Mouse (Mus musculus): ENCODE data around the gene Angel1. TPM values are rescaled to one million over a fixed set of nuclear protein-coding genes. Genes with fewer than 3 reads are reported as not detected.

Angel1 gene
- total and polyA plus RNA-seq, 3 experiments = 1.8 to 9.1 (median 1.8) TPM

DNA sequence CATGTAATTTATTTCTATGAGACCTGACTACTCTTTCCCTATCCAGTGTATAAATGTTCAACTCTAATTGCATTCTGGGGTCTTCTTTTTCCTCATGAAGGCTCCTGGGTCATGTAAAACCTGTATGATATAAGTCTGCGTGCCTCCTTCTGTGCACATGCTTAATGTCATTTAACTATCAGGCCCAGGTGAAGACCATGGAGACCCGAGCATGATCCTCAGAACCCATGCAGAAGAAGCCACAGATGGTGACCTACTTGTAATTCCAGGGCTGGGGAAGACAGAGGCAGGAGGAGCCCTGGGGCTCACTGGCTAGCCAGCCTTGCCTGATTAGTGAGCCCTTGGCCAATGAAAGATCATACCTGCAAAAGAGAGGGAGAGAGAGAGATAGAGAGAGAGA is 65.8 kb downstream of the Angel1 start:
- Histone ChIP-seq H3K27me3 (ENCODE audit: insufficient read depth, low read length) (peaks cover 9% of the 10 kb centered on the region; the same call in 1 of the 2 replicates), H3K4me3 (ENCODE audit: low read depth, low read length) (no peak overlapping the region), H3K4me1 (ENCODE audit: insufficient read depth, low read depth, low read length) (no peaks in the 10 kb centered on the region), H3K36me3 (replicated peaks) (no peaks in the 10 kb centered on the region), H3K9me3 (replicated peaks) (no peaks in the 10 kb centered on the region)
- DNase-seq (ENCODE audit: low spot score) (no peak), ATAC-seq (ENCODE audit: extremely low read depth, insufficient number of reproducible peaks, low FRiP score, poor library complexity, severe bottlenecking) (no peak)
- TF ChIP-seq GATA1 (IDR thresholded peaks at IDR 0.05; ENCODE audit: borderline replicate concordance, low read length) = no peak
- no peak for TF ChIP-seq TAL1 (conservative IDR thresholded peaks at IDR 0.05; ENCODE audit: low read depth, low read length)
- TF ChIP-seq GATA2 (IDR thresholded peaks at IDR 0.05; ENCODE audit: borderline replicate concordance, low read depth, low read length) = no peak
- no peak for TF ChIP-seq POLR2AphosphoS5 (IDR thresholded peaks at IDR 0.05; ENCODE audit: insufficient replicate concordance, low read depth, low read length)
- no peak for TF ChIP-seq CTCF (IDR thresholded peaks at IDR 0.05; ENCODE audit: low read depth, low read length)

DNA sequence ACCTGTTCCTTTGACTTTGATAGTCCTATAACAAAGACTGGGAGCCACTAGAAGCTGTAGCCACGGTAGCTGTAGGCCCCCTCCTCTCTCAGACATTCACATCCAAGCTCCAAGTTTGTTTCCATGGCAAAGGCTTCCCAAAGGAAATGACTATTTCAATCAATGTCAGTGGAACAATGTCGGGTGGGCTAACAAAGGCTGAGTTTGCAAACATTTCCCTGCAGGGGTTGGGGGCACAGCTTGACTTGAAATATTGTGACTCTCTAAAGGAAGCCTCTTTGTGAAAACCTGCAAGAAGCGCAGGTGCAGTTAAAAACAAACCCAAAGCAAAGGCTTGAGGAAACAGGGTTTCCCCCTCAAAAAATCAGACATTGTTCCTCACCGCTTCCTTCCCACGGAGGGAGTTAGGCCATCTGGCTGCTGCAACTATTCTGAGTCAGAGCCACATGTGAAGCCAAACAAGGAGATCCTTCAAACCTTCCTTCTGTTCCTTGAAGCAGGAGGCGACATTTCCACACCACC is 66.8 kb downstream of the Angel1 start:
- no peaks in the 10 kb centered on the region for H3K9me3 ChIP-seq (replicated peaks)
- DNase-seq (ENCODE audit: low spot score) = no peak

DNA sequence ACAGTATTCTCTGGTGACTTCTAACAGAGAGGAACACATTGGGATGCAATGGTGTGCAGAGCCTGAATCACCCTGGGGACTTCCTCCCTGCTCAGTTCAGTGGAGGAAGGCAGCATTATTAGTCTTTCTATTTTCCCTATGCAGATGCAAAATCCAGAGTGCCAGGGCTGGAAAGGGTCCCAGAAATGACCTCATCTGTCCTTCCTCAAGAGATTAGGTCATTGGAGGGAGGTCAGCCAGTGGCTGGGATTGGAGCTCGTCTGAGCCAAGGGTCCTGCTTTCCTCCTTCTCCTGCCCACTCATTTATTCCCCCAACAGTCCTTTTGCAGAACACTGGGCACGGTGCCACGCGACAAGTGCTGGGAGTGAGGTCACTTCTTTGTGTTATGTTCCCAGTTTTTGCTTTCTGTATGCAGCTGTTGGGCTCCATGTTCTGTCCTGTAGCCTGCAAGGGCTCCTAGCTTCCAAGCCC is 73.7 kb downstream of the Angel1 start:
- Histone ChIP-seq H3K4me1 (ENCODE audit: insufficient read depth, low read depth, low read length) (no peaks in the 10 kb centered on the region), H3K27me3 (ENCODE audit: insufficient read depth, low read length) (no peaks in the 10 kb centered on the region), H3K9me3 (replicated peaks) (no peaks in the 10 kb centered on the region), H3K36me3 (replicated peaks) (no peaks in the 10 kb centered on the region), H3K4me3 (ENCODE audit: low read depth, low read length) (no peak overlapping the region)
- TF ChIP-seq GATA2 (IDR thresholded peaks at IDR 0.05; ENCODE audit: borderline replicate concordance, low read depth, low read length) (no peak), TAL1 (conservative IDR thresholded peaks at IDR 0.05; ENCODE audit: low read depth, low read length) (no peak), GATA1 (IDR thresholded peaks at IDR 0.05; ENCODE audit: borderline replicate concordance, low read length) (no peak), POLR2AphosphoS5 (IDR thresholded peaks at IDR 0.05; ENCODE audit: insufficient replicate concordance, low read depth, low read length) (no peak), CTCF (IDR thresholded peaks at IDR 0.05; ENCODE audit: low read depth, low read length) (no peak)
- no peak for ATAC-seq (ENCODE audit: extremely low read depth, insufficient number of reproducible peaks, low FRiP score, poor library complexity, severe bottlenecking)
- no peak for DNase-seq (ENCODE audit: low spot score)

More for the DNA sequence above, 66.8 kb downstream of the Angel1 start:
- Histone ChIP-seq H3K36me3 (replicated peaks) (no peaks in the 10 kb centered on the region), H3K4me3 (ENCODE audit: low read depth, low read length) (no peak overlapping the region), H3K4me1 (ENCODE audit: insufficient read depth, low read depth, low read length) (no peaks in the 10 kb centered on the region), H3K27me3 (ENCODE audit: insufficient read depth, low read length) (peaks cover 9% of the 10 kb centered on the region; the same call in 1 of the 2 replicates)
- TF ChIP-seq POLR2AphosphoS5 (IDR thresholded peaks at IDR 0.05; ENCODE audit: insufficient replicate concordance, low read depth, low read length) (no peak), TAL1 (conservative IDR thresholded peaks at IDR 0.05; ENCODE audit: low read depth, low read length) (no peak), CTCF (IDR thresholded peaks at IDR 0.05; ENCODE audit: low read depth, low read length) (no peak), GATA1 (IDR thresholded peaks at IDR 0.05; ENCODE audit: borderline replicate concordance, low read length) (no peak), GATA2 (IDR thresholded peaks at IDR 0.05; ENCODE audit: borderline replicate concordance, low read depth, low read length) (no peak)
- no peak for ATAC-seq (ENCODE audit: extremely low read depth, insufficient number of reproducible peaks, low FRiP score, poor library complexity, severe bottlenecking)

DNA sequence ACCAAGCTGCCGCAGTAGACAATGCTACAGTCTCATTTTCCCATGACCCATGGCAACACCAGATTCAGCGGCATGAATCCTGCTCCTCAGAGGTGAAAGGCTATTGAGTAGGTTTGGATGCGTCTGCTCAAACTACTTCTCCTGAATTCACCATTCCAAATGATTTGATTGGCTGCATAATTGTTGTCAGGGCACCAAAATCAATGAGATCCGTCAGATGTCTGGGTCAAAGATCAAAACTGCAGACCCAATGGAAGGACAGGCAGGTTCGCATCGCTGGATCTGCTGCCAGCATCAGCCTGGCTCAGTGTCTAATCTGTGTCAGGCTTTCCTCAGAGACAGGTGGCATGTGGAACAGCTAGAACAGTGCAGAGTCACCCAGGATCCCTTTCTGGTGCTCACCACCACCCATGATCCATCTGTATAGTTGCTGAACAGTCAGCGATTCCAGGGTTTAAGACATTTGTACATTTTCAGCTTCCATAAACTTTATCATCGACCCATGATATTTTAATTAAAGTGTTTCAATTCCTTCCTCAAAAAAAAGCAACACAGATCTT is 74.9 kb downstream of the Angel1 start:
- no peaks in the 10 kb centered on the region for H3K9me3 ChIP-seq (replicated peaks)
- no peak for DNase-seq (ENCODE audit: low spot score)
- ATAC-seq (ENCODE audit: extremely low read depth, insufficient number of reproducible peaks, low FRiP score, poor library complexity, severe bottlenecking) = no peak
- no peaks in the 10 kb centered on the region for H3K4me1 ChIP-seq (ENCODE audit: insufficient read depth, low read depth, low read length)
- no peak overlapping the region for H3K4me3 ChIP-seq (ENCODE audit: low read depth, low read length)
- no peaks in the 10 kb centered on the region for H3K36me3 ChIP-seq (replicated peaks)
- no peak for TF ChIP-seq GATA1 (IDR thresholded peaks at IDR 0.05; ENCODE audit: borderline replicate concordance, low read length)
- TF ChIP-seq CTCF (IDR thresholded peaks at IDR 0.05; ENCODE audit: low read depth, low read length) = no peak
- TF ChIP-seq TAL1 (conservative IDR thresholded peaks at IDR 0.05; ENCODE audit: low read depth, low read length) = no peak
- no peak for TF ChIP-seq POLR2AphosphoS5 (IDR thresholded peaks at IDR 0.05; ENCODE audit: insufficient replicate concordance, low read depth, low read length)
- no peak for TF ChIP-seq GATA2 (IDR thresholded peaks at IDR 0.05; ENCODE audit: borderline replicate concordance, low read depth, low read length)
- no peaks in the 10 kb centered on the region for H3K27me3 ChIP-seq (ENCODE audit: insufficient read depth, low read length)

Other genes with a start within 250 kb of the Angel1 start
- gene Vash1, start 47.8 kb downstream of the Angel1 start, total RNA-seq (2014; fragmentation: Nextera tagmentation) = not detected in 2 replicates
- not detected in 2 replicates for gene Vash1, start 47.8 kb downstream of the Angel1 start, total RNA-seq (2017)
- gene Vash1, start 47.8 kb downstream of the Angel1 start, polyA plus RNA-seq (2012) = 0.02 TPM in 1 of 2 replicates, not detected in the other
- gene Lrrc74a, start 7.9 kb upstream of the Angel1 start, total RNA-seq (2014; fragmentation: Nextera tagmentation) = not detected in 2 replicates
- 0.05 TPM in 1 of 2 replicates, not detected in the other for gene Lrrc74a, start 7.9 kb upstream of the Angel1 start, total RNA-seq (2017)
- not detected in 2 replicates for gene Lrrc74a, start 7.9 kb upstream of the Angel1 start, polyA plus RNA-seq (2012)
- gene Irf2bpl, start 158.3 kb upstream of the Angel1 start, total RNA-seq (2014; fragmentation: Nextera tagmentation) = 8.4 and 10.0 TPM in 2 replicates
- 8.5 and 11.0 TPM in 2 replicates for gene Irf2bpl, start 158.3 kb upstream of the Angel1 start, total RNA-seq (2017)
- 18.8 and 23.1 TPM in 2 replicates for gene Irf2bpl, start 158.3 kb upstream of the Angel1 start, polyA plus RNA-seq (2012)
- gene Cipc, start 220.6 kb upstream of the Angel1 start, total RNA-seq (2014; fragmentation: Nextera tagmentation) = 89.5 and 104 TPM in 2 replicates
- gene Cipc, start 220.6 kb upstream of the Angel1 start, total RNA-seq (2017) = 70.0 and 75.9 TPM in 2 replicates
- gene Cipc, start 220.6 kb upstream of the Angel1 start, polyA plus RNA-seq (2012) = 35.5 and 42.7 TPM in 2 replicates